Mouse (Mus musculus): Measurements from ENCODE around the gene Snapc1.

DNA sequence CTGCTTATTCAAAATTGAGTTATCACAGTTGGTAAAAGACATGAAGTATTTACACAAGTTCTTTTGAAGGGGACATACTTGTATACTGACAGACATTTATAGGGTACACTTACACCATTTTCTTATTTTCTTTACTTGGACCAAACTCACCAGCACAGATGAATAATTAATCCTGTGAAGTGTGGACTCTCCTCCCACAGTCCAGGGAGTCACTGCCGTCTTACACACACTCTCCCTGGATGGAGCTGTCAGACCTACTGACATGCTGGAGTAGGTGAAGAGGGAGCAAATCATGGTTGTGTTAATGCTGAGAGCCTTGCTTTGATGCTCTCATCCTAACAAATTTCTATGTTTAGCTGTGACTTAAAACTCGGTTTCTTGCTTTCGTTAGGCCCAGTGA lies 34.0 kb upstream of the Snapc1 start:
- TF ChIP-seq POLR2A (IDR thresholded peaks at IDR 0.05; ENCODE audit: insufficient read depth, low read depth, low read length): no peak
- no peak for TF ChIP-seq CTCF (IDR thresholded peaks at IDR 0.05)
- TF ChIP-seq EP300 (IDR thresholded peaks at IDR 0.05; ENCODE audit: insufficient read depth, low read depth, low read length): no peak

Measured in heart, adult 2 months (tissue).